Mouse (Mus musculus) right cerebral cortex, postnatal 36 days (tissue): ENCODE measurements at regions not wholly inside any gene's neighbourhood (a gene's known extent, or its start where the extent isn't known, plus 50 kb on each side); places are given as distances from the start of the nearest gene placed in this dataset.

Source experiments
- DNase-seq, 2 experiments: peaks; one replicate each; pipeline ENCODE4 v3.0.0; 2022; ENCODE audit warnings: low spot score in 2 of 2, mixed read lengths in 1 of 2

DNA sequence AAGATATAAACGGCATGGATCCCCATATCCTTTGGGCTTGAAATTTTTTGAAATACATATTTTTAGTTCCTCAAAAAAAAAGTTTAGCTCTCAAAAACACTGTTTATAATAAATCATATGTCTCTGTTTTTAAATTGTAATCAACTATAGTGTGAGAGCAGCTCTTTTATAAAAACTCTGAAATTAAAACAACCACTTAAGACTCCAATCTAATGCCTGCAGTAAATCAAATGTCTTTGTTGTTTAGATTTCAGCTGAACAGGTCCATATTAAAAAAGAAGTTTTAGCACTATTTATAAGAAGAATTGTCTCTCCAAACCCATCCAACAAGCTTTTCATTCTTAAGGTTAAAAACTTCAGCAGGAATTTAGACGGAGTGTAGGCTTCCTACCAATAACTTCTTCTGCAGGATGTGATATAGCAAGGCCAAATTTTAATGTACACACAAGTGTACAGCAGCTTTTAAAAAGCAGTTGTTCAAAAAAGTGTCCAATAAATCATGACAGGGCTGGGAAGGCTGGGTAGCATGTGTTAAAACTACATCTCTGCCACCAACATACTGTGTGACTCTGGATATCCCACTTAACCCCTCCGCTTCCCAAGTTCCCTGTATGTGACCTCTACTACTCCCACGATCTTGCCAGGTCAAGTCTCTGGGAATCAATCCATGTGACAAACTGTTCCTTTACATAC is 160.6 kb upstream of the Paip1 start:
- no peak for DNase-seq

DNA sequence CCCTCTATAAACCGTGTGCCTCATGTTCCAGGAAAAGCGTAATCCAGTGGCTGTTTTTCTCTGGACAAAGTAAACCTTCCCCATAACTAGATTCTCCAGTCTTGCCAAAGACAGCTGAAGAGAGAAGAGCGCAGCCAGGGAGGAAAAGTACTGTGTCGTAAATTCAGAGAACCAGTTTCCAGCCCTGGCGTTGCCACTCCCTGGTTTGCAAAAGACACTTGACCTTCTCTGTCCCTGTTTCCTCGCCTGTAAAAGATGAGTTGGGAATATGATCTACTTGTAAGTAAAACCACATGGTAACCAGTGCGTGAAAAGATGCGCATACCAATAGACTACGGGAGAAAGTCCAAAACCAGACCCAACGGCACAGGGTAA is 160.1 kb upstream of the Paip1 start:
- no peak for DNase-seq

DNA sequence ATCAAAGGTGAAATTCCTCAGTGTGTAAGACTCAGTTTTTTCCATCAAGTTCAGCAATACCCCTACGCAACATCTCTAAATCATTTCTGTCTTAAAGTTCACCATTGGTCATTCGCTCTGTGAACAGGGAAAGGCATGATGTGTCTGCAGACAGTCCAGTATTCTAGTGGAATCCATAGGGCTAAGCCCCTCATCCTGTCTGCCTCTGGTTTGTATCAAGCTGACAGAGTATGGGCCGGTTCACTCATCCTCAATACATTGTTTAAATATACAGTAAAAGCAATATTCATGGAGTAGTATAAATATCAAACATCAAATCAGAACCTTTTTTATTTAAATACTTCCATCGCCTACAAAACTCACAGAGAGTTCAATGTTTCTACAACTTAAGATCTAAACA is 152.9 kb upstream of the Paip1 start:
- DNase-seq = no peak

DNA sequence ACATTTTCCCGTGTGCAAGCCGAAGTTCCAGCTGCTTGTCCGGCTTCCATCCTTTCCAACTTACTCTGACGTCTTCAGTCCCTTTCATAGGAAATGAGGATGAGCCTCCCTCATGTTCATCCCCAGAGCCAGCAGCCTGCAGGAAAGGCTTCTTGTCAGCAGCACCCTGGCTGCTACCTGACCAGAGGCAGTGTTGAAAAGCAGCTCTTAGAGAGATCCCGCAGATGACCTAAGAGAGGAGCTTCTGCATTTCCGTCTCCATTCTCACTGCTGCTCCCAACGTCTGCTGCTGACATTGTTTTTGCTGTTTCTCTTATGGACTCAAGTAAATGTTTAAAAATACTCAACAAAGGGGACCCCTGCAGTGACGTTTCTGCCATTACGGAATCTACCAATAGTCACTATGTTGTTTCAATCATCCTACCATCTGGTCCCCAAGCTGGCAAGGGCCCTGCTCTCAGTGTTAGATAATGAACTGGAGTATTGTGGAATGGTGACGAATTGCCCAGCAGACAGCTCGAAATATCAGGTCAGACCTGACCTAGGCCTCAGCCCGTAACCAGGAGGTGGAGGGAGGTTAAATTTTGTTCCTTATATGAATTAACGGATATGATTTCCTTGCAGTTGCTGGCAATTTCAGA is 151.0 kb upstream of the Paip1 start:
- DNase-seq = no peak

DNA sequence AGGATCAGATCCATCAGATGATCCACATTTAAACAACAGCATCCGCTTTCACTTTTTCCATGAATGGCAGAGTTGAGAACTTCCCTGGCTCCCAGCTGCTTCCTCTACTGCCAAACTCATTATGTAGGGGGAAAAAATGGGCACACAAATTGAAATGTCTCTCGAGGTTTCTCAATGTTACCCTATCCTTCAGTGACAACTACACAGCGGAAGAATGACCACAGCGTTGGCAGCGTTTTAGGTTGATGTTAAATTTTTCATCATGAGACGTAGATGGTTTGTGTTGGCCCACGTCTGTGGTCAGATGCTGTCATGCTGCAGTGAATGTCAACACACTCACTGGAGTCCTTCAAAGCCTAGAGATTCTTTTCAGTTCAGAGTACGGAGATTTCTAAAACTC is 149.0 kb upstream of the Paip1 start:
- no peak for DNase-seq

DNA sequence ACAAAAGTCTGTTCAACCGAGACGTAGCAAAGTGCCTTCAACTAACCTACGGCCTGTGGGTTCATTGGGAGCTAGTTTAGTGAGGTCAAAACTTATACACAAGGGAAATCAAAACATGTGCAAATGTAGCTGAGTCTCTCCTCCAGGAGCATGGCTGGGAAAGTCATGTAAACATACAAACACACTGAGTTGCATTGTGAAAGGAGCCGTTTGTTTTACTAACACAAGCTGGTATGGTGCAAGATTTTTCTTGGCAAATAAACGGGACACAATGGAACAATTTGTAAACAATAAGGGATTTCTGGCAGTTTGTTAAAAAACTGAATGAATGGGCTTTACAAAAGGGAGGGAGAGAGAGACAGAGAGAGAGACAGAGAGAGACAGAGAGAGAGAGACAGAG is 147.8 kb upstream of the Paip1 start:
- no peak for DNase-seq

DNA sequence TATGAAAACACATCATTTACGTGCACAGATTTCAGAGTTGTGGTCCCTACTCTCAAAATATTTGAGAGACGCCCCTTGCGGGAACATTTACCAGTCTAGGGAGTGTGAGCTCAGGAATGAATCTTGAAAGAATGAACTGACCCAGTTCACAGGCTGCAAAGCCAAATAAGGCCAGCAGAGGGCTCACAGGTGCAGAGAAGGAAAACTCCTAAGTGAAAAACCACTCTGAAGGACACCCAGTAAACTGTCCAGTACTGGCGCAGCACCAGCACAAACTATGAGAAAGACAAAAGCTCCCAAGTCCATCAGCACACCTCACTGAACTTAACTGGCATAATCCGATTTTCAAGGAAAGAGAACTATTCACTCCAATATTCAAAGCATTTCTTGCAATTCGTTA is 145.0 kb upstream of the Paip1 start:
- DNase-seq = peak; percentile 7 to 13

DNA sequence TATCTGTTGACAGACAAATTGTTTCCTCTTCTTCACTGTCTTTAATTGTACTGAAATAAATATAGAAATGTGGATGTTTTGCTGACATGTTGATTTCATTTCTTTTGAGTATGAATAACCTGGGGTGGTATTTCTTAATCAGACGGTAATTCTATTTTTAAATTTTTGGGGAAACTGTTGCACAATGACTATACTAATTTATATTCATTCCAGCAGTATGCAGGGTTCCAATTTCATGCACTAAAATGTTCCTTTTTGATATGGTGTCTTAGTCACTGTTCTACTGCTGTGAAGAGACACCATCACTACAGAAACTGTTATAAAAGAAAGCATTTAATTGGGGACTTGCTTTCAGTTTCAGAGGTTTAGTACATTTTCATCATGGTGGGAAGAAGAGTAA is 119.2 kb upstream of the Paip1 start:
- DNase-seq = no peak

DNA sequence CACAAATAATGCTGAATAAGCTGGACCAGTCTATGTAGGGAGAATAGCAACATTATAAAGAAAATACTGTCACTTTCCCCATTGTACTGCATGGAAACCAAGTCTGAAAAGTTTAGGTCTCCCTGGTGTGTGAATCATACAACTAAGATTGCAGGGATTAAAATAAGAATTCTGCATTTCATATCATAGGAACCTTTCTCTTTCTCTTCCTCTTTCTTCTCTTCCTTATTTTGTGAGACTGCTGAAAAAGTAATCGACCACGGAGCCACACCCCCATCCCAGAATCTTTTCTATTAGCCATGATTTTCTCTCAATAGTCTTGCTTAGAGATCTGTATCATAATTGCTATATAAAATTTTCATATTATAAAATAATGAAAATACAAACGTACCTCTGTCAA is 118.4 kb upstream of the Paip1 start:
- DNase-seq = no peak

DNA sequence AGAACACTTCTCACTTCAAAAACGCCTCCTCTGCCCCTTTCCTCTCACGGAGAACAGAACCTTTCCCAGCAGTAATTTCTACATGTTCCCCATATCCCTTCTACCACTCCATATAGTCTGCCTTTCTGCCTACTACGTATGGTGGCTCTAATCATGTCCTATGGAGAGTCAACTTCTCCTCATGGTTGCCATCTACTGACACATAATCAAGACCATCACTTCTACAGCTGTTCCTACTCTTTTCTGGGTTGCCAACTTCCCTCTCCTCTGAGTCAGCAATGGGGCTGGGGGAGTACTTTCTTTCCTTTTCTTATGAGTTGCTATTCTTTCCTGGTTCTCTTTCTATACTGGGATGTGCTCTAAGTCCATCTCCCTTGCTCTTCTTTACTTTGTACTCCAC is 114.0 kb upstream of the Paip1 start:
- no peak for DNase-seq

DNA sequence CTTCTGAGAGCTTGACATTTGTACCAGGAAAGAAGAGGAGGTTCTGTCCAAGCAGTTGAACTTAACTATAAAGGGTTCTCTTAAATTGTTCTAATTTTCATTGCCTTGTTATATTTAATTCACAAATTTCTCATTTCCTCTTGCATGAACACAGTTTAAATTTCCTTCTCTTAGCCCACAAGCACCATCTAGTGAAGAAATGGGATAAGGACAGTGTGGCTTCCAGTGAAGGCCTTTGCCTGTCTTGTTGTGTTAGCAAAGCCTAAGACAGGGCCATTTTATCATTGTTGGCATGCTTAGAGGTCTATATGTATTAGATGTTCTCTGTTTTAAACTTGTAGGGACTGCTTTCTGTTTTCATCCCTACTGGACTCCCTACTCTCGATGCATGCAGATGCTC is 110.0 kb upstream of the Paip1 start:
- no peak for DNase-seq

DNA sequence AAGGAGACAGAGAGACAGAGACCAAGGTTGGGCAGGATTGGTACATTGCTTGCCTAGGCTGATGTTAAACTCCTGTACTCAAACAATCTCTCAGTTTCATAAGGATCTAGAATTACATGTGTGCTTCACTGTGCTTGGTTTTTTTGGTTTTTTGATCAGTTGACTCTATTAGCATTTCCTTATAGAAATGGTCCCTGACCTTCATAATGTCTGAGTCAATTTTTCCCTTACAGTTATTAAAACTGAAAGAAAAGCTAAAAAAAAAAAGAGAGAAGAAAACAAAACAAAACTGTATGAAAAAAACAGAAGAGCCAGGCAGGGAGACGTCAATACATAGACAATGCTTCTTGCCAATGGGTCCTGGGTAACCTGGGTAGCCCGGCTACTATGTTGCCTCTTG is 102.9 kb upstream of the Paip1 start:
- DNase-seq = no peak

DNA sequence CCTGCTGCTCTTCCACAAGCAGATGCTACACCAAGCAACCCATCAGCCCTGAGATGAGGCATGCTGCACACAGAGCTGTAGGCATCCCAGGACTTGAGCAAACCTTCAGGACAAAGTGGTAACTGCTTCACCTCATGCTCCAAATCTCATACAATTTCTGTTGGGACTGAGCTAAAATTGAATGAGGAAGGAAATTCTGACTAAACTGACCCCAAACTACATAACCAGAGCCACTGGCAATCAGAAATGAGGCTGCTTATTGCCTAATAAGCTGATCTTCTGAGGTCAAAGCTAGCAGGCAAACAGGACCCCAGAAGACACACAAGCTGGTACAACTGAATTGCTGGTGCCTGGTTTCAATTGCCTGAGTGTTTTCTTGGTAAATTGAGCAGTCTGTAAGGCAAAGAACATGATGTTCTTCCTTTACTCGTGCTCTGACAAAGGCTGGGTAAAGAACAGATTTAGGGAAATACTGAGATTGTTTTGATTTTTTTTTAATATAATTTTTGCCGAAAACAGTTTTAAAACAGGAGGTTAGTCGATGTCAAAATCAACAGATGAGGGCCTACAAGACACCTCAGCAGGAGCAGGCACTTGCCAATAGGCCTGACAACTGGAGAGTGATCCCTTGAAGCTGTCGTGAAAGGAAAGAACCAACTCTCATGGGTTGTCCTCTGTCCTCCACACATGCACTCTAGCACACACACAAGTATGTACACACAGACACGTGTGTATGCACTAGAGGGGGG is 101.3 kb upstream of the Paip1 start:
- no peak for DNase-seq

DNA sequence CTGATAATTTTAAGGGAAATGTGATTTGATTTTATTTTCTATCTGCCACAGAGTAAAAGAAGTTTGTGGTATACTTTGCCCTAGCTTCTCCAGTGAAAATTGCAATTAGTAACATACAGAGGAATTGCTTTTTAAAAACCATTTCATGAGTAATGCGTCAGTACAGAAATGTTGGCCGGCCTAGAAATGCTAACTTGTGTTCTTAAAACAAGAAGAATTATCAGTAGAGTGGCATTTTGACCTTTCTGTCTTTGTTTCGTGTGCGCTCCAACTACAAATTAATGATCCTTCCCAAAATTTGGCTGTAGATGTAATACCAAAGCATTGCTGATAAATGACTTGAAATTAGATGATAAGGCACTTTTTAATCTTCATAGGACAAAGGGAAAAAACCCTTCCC is 99.7 kb upstream of the Paip1 start:
- no peak for DNase-seq

DNA sequence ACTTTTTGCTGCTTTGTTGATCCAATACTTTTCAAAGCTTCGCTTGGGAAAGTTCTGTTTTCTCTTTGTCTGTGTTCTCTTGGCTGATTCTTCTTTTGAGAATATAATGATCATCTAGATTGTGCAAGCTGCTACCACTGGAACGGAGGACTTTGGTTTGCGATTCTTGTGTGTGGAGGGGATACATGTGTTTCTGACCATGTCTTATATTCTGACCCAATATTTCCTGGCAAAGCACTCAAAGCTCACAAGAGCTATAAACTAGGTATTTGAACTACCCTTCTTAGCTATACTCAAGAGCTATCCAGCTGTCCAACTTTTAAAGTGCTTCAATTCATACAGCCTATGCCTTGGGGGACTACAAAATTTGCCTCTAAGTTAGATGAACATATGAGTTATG is 96.6 kb upstream of the Paip1 start:
- DNase-seq = no peak

DNA sequence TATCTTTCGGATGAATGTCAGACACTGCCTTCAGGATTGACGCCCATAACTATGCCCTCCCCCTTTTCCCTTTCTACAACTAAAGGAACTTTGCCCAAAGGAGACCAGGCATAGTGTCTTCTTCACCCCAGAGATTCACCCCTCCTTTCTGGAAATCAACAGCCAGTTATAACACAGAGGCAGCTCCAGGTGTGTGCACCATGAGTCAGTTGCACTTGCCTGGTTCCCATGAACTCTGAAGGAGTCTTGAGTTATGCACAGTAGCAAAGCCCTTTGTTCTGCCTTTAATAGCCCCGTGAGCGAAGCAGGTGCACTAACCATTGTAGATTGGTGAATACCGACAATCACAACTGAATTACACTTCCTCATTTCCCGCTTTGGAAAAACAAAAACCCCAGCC is 94.5 kb upstream of the Paip1 start:
- DNase-seq = no peak

DNA sequence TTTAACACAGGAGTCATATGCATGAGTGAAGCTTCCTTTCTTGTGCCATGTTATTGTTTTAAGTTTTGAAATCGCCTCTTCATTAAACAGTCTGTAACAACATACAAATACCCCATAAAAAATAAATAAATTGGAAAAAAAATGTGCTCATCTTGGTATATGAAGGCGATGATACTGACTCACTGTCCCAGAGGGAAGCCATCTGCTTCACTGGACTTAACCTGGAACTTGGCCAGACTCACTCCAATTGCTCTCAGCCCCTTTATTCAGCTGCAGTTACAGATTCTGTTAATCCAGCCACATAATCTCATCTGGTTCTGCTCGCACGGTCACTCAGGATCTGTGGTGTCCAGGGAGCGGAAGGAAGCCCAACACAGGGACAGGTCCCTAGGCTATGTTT is 90.5 kb upstream of the Paip1 start:
- no peak for DNase-seq

DNA sequence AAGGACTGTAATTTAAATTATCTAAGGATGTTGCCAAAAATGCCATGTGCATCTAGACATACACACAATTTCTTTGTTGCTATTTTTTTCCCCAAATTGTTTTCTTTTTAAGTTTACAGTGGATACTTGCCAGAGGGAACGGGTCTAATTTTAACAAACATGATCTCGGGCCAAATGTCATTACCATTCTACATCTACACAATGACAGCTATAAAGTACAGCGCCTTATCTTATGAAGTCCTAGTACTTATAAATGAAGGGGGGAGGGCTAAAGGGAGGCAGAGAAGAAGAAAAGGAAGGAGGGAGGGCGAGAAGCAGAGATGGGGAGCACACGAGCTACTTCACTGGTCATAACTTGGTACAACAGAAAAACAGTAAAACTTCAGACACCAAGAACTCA is 89.4 kb upstream of the Paip1 start:
- no peak for DNase-seq

DNA sequence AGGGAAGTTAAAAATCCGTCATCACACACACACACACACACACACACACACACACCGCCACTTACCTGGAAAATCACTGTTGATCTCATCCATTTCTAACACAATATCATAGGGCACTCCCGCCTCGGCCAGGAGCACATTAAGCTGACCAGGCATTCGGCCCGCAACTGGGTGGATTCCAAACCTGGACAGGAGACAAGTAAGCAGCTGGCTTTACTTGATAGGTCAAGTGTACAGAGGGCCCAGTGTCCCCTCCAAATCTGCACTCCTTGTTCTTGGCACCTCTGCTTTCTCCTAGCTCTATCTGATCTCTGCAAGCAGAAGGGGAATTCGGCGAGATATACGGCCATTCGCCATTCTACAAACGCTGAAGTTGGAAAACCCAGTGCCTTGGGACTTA is 88.6 kb upstream of the Paip1 start:
- no peak for DNase-seq

DNA sequence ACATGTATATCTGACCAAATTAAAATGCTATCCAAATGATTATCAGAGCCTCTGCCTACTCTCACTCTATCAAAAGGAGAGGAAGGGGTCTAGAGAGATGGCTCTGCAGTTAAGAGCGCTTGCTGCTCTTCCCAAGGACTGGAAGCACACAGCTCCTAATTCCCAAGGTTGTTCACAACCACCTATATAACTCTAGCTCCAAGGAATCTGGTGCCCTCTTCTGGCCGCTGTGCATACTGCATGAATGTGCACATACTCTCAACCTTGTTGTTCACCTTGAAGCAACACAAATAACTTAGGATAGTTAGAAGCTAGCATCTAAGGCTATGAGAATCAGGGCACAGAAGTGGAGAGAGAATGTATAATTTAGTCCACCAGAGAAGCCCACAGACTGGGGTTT is 86.6 kb upstream of the Paip1 start:
- DNase-seq = no peak

DNA sequence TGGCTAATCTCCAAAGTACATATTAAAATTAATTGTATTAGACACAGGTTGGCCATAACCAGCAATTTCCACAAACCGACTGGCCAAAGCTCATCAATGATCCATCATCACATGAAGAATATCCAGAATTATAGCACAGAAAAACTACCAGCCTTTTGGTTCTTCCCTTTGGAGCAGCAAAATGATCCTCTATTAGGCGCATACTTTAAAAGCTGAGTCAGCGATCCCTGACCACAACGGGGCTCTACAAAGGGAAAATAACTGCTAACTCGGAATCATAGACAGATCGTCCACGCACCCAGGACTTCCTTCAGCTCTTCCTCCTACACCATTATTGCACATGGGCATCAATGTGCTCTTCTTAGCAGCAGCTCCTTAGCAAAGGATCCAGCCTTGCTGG is 85.6 kb upstream of the Paip1 start:
- no peak for DNase-seq

DNA sequence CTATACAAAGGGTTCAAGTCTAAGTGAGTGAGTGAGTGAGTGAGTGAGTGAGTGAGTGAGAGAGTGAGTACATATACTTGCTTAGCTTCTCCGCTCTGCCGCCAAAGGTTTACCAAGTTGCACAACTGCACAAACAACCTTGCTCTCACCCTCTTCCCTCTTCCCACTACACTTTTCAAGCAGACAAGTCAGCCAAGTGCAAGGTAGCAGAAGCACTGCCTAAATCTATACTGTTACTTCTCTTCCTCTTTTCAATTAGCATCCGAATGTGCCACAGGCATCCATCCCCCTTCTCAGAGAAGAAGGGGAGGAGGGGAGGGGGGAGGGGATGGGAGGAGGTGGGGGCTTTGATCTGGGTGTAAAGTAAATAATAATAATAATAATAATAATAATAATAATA is 80.4 kb upstream of the Paip1 start:
- no peak for DNase-seq

DNA sequence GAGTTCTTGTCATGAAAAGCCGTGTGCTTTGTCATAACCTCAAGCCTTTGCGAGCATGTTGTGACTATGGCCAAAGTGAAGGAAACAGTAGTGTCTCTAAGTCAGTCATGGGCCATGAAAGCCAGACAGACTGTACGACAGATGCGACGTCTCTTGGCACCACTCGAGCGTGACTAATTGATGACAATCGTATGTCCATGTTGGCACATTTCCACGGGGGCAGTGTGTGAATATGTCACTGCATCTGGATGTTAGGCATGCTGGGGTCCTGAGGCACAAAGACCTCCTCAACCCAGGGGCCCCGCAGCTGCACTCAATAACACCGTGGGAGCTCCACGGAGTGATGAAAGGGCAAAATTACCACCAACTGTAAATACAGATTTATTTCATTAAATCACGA is 77.1 kb upstream of the Paip1 start:
- no peak for DNase-seq
